Mouse (Mus musculus) NIH3T3 (cell line): ENCODE results near the gene Snrpg.

Experiments used
- DNase-seq: peaks from one replicate; pipeline ENCODE4 v3.0.0-alpha.2; 2012; ENCODE audit warnings: low read depth

Gene Snrpg

GRCm38 (mm10) chr6:86399995-86400394, 28.9 kb downstream of the Snrpg start:
- DNase-seq: no peak

DNA sequence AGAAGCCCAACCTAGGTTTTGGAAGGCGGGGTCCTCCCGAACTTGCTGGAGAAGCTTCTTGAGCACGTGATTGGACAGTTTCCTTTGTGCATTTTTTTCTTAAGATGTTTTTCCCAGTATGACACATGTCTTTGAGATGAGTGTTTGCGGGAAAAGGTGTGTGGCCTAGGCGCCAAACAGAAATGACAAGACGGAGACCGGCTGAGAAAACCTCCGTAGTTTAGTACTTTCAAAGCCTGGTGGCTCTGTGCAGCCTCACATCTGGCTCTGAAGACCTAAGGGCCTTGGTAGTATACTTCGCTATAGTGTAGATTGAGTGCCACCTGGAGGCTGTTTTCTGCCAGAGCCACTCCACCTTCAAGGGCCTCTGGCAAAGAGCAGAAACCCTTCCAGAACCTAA, 29.9 kb downstream of the Snrpg start:
- peak; percentile 89 for DNase-seq

GRCm38 (mm10) chr6:86402681-86403607, 31.8 kb downstream of the Snrpg start:
- peak; percentile 42 for DNase-seq

DNA sequence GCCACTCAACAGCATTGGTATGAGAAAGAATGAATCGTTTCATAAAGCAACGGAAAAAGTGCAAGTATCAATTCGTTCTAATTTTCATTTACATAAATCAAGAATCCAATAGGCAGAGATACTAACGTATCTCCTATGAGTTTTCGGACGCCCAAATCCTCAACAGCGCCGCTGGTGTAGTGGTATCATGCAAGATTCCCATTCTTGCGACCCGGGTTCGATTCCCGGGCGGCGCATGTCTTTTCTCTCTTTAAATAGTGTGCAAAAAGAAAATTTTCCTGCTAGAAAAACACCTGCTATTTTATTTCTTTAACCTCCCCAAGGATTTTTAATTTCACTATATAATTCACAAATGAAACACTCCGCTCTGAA, 32.6 kb downstream of the Snrpg start:
- peak; percentile 94 for DNase-seq

- peak; percentile 100 for DNase-seq
Observed at GRCm38 (mm10) chr6:86404100-86404861, 33.2 kb downstream of the Snrpg start, which contains the start of gene Tia1. TSS of gene Tia1 (plus strand) at chr6:86404219.

DNA sequence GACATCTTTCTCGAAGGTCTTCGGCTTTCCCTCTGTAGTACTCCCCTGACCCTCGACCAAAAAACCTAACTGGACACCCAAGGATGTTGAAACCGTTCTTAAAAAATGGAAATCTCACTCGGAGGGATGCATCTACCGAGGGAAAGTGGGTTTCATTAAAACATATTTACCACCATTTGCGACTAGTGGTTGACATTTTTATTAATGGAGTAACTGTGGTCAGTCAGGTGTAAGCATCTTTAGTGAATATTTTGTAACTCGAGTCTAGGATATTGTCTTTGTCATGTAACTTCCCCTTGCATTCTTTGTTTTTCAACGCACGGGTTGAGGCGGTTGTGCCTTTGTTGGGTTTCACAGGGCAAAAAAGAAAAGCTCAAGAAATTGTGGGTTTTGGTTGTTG, 33.9 kb downstream of the Snrpg start:
- peak; percentile 41 for DNase-seq

DNA sequence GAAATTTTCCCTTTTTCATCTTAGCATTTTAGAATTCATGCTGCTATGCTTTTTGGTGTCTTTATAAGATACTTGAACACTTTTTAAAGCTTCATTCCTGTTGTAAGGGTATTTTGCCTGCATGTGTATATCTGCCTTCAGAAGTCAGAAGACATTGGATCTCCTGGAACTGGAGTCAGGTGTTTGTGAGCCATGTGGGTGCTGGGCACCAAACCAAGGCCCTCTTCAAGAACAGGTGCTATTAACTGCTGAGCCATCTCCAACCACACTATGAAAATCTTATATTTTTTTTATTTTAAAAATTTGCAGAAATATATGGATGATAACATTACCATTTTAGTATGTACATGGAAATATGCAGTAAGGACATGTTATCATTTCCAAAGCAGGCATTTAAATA, 35.2 kb downstream of the Snrpg start:
- no peak for DNase-seq

- DNase-seq: no peak
Observed at GRCm38 (mm10) chr6:86418711-86419110, 47.6 kb downstream of the Snrpg start.

DNA sequence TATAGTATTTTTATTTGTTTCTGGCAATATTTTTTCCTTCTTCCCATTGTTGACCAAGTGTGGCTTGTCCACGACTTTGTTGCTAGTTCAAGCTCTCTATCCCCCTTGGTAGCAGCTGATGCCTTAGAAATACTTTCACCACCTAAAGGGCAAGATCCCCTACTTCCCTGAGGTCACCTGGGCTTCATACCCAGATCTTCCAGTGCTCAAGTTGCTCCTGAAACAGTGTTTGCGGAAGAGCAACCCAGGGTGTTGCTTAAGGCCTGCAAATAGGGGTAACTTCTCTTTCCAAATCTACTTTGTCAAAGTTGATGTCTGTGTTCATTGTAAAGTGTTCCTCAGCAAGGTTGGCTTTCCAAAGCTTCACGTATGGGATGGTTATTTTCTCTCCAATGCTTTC, 48.1 kb downstream of the Snrpg start:
- DNase-seq: no peak

DNA sequence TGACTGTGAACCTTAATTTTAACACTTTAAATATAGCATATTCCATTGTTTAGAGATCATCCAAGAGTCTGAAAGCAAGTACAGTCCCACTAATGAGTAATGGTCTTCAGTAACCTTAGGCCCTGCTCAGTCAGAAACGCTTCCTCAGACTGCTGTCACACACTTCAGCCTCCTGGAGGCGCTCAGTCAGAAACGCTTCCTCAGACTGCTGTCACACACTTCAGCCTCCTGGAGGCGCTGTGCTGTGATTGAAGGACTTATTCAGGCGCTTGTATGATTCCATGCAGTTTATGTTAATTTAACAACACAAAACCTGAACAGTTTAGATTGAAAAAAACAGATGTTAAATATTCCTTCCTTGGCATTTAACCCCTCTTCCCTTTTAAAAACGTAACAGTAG, 49.4 kb downstream of the Snrpg start:
- DNase-seq: peak; percentile 66

DNA sequence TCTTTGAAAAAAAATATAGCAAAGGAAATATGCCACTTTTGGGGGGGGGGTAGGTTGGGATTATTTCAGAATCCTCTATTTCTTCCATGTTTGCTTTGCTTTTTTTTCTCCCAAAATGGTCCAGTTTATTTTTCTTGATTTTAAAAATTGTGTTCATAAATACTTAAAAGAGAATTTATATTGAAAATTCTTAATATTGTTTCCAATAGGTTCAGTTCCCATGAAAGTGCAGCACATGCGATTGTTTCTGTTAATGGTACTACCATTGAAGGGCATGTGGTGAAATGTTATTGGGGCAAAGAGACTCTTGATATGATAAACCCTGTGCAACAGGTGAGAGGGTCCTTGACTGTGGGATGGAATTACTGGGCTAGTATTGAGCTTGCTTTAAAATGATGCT, 55.3 kb downstream of the Snrpg start, which contains the start of gene Gm44790:
Gene Gm44790 (plus strand): TSS at position 301 of the 400 bp plus-strand sequence.
- DNase-seq: no peak
